Mouse (Mus musculus) right cerebral cortex, postnatal 10 days (tissue): ENCODE measurements around the gene Acsl6.
"Not testable (repeated sequence)": the region's sequence is repeated elsewhere in the genome, so short reads cannot be mapped to it uniquely, and the experiment has no call there.

Experiments used
- DNase-seq, 2 experiments: peaks; one replicate each; pipeline ENCODE4 v3.0.0; 2021; ENCODE audit warnings: low spot score in 2 of 2

Gene Acsl6

DNA sequence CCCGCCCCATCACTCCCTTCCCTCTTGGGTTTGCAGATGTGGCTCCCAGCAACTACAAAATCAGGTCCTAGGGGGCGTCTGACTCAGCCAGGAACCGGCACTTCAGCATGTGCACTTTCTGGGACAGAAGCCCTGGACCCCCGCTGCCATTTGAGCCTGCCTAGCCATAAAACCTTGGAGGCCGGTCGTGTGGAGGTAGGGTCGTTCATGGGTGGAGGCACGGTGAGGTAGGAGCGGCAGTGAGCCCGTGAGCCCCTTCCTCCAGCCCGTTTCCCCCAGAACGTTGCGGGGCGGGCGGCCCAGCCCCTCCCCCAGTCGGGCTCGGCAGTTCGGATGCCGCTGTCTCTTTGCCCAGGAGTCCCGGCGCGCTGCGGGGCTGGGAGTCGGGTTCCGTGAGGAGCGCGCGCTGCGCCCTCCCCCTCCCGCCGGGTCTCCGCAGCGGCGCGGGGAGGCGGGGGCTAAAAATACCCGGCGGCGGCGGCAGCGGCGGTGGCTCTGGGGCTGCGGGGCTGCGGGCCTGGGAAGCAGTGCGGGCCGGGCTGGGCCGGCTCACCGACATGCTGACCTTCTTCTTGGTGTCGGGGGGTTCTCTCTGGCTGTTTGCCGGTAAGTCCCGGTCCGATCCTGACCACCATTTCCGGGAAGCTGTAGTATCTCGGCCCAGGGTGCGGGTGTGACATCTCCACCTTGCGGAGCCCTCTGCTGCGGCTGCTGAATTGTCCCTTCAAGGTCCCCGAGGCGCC is at the start of gene Acsl6:
Acsl6 (plus strand) TSS at position 71 of the 743 bp plus-strand sequence.
- DNase-seq, result peak; percentile 70 to 71

DNA sequence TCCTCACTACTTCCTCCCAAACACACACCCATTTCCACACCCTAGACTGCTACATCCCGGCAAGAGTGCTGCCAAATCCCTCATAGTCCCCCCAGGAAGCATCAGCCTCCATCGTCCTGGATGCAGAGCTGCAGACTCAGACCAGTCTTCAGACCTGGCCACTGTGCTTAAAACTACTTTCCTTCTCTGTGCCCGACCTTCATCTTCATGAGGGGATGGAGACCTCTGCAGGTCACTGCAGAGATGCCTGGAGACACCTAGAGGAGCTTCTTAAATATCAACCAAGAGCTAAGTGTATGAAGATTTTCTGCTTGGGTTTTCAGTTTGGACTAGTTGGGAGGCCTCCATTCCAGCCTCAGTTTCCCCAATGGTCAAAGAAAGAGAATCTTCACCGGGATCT is 49.5 kb upstream of the Acsl6 start:
- no peak for DNase-seq

DNA sequence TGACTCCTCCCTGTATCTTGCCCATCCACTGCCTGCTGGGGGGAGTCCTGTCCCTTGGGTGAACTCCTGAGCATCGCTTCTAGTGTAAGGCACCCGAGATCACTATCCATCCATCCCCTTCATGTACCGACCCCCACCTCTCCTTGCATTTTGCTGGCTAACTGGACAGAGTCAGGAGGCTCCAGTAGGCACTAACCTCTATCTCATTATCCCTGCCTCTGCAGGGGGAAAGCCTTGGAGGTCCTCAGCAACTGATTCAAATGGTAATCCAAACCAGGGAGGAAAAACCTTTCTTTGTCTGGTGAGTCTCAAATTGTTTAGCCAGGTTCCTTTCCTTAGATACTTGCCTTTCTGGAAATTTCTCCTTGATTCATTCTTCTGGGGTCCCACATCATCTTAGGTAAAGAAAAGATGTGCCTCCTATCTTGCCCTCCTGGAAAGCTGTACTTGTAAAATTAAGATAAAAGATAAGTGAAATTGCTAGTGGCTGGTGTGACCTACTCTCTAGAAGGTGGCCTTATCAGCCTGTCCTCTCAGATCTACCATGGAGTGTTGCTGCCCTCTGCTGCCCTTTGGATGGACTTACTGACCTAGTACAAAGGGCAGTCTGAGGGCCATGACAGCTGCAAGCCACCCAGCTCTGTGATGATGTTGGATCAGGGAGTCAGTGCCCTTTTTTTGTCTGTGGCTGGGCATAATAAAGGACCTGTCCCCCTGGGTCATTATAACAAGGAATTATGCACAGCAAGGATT is 46.8 kb upstream of the Acsl6 start:
- peak; percentile 62 to 69 for DNase-seq

DNA sequence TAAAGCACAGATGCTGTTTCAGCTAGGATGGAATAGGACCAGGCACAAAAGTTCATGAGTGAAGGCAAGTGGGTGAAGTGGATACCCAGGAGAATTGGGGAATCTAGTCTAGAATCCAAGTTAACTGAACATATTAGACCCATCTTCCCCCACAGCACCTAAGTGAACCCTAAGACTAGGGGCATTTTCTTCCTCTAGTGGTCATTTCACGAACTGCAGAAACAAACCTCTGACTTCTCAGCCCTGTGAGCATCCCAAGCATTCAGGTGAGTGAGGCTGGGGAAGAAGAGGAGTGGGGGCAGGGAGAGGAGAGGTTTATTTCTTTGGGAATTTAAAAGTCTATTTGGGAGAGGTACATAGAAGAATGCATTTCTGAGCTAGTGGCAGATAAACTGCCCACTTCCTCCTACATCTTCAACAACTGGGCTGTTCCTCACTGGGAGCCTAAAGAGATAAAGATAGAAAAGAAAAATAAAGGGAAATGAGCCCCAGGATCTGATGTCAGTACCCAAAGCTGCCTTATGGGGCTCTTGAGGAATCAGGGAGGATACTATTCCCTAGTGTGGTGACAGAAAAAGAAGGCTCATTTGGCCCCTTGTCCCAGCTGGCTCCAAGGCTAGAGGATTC is 40.1 kb upstream of the Acsl6 start:
- no peak for DNase-seq

DNA sequence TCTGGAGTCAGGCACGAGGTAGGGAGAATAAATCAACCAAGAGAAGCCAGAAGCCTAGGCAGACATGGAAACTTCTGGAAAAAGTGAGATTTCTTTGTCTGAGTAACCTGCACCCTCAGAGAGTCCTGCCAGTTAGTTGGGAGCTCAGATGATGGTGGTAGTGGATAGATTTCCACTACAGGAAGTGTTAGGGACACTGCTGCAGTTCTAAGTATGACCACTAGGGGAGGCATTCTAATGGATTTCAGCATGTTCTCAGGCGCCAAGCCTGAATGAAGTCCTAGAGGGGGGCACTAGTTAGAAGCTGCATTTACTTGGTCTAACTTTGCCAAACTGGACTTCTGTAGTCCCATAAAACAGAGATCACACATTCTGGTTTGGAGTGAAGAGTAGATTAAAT is 39.1 kb upstream of the Acsl6 start:
- DNase-seq, result peak; percentile 41 to 60

DNA sequence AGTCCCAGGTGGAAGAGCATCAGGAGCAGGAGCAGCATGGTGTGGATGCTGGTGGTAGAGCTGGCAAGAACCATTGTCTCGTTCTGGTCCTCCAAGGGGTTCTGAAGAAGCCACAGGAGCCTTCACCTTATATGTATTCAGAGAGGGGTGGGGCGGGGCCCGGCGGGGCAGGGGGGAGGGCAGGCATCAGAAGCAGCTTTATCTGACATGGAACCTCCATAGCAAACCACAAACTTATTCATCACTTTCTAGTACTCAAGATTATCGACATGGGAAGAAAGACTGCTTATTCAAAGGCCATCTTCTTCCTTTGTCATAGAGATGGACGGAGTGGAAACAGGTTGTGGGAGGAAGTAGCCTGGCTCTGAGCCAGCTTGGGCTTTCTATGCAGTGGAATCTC is 36.4 kb upstream of the Acsl6 start, which contains the start of gene Il3:
Il3 (minus strand) TSS at position 101 of the 400 bp plus-strand sequence.
- DNase-seq, result no peak

DNA sequence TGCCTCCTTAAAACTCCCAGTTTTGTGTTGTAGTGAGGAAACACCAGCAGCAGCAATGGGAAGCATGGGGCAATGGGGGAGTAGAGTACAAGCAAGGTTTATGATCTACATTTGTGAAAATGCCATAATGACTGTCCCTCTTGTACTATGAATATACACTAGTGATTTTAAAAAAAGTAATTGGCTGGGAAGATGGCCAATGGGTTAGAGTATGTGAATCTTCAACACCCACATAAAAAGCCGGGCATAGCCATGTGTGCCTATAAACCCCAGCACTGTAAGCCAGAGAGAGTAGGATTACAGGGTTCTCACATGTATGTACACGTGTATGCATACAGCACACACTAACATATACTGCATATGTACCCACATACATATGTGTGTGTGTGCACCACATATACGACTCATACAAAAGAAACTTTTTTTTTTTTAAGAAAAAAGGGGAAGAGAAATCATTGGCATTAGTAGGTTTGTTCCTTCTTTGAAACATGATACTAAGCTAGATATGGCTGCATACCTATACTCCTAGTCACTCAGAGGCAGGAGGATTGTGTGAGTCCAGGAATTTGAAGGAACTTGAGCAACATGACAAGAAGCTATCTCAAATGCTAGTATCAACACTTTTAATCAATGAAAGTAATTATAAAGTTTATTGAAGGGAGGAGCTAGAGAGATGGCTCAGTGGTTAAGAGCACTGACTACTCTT is 34.3 kb upstream of the Acsl6 start:
- no peak for DNase-seq

DNA sequence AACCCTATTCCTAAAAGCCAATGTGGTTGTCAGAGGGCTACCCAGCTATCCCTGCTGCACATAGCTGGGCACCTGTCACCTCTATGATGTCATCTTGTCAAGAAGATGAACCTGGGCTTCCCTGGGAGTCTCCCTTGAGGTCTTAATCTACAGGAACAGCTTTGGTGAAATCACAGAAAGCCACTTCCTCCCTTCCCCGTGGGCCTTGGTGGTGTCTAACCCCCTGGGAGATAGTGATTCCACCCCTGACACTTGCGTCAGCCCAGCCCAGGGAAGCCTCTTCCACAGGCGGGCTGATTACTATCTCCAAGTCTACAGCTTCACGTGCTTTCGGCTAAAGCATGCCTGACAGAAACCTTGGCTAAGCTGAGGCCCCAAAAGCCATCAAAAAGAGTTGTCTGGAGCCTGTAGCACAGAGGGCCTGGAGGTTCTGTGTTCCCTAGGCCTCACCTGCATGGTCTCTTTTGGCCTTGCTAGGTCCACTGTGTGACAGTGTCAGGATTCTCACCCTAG is 32.1 kb upstream of the Acsl6 start:
- DNase-seq, result no peak

DNA sequence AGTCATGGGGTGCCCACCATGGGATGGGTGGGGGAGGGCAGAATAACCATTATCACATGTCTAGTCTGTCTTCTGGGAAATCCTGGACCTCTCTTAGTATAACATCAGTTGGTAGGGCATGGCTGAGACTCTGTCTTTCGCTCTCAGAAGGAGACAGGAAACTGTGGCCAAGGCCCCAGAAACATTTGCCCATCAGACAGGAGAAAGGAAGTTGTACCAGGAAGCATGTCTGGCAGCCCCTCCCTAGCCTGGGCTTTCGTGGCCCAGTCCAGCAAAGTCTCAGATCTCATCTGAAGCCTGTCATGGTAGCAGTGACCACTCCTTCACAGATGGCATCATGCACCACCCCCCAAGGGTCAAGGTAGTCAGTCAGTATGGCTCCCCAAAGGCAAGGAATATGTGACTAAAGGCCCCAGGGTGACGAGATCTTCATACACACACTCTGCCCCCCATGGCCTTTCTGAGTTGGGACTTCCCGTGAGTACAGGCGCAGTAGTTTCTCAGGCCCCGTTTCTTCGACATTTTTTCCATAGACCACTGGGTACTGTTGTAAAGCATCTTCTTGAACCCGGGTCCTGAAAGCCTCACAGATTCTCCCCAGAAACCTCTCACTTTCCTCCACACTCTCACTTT is 15.7 kb upstream of the Acsl6 start:
- DNase-seq, result peak in 1 of 2 experiments; percentile 9

DNA sequence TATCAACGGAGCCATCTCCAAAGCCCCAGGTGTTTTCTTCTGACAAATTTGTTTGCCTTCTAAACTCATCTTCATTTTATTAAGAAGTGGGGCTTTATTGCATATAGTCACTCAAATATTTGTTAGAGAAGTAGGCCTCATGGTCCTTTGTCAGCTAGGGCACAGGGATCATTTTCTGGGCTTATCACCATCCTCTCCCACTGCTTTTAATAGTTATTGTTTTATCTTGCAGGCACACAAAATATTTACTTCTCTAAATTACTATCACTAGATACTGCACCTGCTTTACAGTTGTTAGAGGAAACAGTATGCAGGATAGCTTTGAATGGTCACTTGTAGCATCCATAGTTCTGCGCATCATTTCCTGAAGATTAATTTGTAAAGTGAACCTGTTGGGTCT is 11.4 kb upstream of the Acsl6 start:
- no peak for DNase-seq

DNA sequence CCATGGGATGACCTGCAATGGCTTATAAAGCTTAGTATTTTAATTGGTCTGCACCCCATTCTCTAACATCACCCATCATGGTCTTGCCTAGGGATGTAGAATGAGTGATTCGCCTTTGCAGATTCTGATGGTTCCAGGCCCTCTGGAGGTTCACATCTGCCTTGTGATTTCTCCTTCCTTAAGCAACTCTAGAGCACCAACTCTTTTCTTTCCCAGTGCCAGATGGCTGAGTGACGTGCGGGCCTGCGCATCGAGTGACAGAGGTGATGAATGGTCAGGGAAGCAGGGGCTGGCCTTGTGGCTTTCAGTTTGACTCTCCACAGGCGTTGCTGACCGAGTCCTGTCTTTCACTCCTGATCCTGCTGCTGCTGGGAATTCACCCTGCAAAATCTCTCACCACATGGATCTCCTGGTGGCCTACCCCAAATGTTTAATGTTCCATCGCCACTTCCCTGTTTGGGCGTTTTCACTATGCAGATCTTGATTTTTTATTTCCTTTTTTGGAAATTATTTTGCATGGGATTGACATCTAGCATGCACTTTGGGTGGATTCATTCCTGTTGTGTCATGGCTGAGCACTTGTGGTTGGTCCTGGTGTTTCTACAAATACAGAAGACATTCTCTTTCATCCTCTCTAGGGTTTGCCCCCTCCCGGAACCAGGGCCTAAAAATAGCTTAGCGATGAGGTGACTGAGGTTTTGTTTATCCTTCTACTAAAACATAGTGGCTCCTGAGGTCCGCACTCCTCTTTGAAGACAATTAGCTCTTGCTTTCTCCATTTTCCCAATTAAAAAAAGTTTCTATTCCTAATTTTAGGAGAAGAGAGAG is 9.4 kb upstream of the Acsl6 start:
- peak in 1 of 2 experiments; percentile 14 for DNase-seq

DNA sequence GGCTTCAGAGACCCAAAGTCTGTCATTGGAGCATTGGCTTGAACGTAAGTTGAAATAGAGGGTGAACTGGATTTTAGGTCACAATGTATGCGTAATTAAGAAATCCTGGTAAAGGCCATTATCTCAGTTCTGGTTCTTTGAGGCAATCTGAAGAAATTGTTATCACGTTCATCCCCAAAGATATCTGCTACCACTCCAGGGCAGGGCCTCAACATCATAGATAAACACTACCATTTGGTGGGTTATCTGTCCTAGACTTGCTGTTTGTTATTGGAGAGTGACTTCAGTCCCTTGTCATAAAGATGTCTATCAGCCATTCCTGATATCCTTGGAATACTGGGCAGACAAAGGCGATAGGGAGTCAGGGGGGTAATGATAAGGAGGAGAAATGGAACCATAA is 7.6 kb upstream of the Acsl6 start:
- no peak for DNase-seq

DNA sequence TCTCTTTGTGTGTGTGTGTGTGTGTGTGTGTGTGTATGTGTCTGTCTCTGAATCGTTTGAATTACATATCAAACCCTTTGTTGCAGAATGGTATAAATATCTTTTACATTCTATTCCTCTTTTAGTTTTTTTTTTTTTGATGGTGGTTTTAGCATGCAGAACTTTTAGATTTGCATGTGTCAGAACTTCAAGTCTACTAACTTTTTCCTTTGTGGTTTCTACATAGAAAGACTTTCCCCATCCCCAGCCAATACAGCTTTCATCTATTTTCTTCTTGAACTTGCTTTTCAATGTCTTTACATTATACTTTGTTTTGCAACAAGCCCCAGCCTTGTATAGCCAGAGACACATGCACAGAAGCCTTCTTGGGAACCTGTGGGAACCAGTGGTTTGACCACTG is 6.9 kb upstream of the Acsl6 start:
- no peak for DNase-seq

DNA sequence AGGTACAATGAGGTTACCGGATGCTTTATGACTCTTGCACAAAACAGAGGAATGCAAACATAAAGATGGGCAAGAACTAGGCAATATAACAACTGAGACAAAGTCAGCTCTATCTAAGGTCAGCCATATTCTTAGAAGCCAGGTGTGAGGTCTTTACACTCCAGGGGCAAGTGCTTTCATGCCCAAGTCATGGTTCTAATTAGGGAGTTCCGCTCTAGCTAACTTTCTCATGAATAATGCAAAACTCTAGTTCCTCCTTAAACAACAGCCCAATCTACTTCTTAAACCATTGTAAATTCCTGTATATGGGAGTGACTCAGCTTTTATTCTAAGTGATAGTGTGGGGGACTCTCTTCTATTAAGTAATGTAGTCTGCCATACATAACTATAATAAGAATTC is 6.1 kb upstream of the Acsl6 start:
- DNase-seq, result not testable (repeated sequence)

DNA sequence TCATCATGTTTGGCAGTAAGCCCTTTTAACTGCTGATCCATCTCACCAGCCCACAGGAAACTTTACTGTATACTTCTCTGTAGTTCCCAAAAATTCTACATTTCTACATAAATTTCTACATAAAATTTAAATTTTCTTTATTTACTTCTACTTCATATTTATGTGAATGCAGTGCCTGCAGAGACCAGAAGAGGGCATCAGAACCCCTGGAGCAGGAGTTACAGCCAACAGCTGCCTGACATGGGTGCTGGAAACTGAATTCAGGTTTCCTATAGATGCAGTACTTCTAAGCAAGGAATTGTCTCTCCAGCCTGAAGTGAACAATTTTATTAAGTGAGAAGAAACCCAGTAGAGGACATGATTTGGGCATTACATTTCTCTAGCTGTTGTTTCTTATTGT is 4.8 kb upstream of the Acsl6 start:
- peak in 1 of 2 experiments; percentile 15 for DNase-seq

DNA sequence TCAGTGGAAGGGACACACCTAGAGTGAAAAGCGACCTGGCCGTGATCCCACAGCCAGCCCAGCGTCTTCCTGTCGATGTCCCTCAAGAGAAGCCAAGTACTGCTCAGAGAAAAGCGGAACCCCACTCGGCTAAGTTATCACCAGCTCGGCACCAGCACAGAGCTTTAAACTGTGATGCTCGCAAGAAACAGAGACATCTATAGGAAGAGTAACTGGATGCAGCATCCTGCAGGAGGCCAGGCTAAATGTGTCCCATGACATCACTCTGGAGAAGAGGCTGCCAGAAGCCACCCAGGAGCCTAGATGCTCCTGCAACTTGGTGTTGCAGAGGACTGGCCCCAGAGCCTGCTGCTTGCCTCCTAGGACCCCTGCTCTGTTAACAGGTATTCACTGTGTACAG is 1.6 kb upstream of the Acsl6 start:
- DNase-seq, result peak; percentile 51 to 66

DNA sequence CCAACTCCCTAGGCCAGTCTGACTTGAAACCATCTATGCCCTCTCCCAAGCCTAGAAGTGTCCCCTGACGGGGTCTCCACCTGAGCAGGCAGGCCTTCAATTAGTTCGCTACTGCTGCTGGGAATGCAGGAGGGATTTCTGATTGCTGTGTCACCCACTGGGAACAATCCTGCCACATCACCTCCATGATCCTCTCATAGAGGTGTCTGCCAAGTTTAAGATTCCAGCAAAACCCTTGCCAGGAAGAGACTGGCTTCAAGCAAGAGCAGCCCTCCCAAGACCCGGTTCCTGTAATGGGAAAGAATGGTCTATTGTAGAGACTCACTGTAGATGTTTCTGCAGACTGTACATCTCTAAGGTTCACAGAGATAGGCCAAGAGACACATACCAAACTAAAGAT is 992 bp upstream of the Acsl6 start:
- peak in 1 of 2 experiments; percentile 22 for DNase-seq

DNA sequence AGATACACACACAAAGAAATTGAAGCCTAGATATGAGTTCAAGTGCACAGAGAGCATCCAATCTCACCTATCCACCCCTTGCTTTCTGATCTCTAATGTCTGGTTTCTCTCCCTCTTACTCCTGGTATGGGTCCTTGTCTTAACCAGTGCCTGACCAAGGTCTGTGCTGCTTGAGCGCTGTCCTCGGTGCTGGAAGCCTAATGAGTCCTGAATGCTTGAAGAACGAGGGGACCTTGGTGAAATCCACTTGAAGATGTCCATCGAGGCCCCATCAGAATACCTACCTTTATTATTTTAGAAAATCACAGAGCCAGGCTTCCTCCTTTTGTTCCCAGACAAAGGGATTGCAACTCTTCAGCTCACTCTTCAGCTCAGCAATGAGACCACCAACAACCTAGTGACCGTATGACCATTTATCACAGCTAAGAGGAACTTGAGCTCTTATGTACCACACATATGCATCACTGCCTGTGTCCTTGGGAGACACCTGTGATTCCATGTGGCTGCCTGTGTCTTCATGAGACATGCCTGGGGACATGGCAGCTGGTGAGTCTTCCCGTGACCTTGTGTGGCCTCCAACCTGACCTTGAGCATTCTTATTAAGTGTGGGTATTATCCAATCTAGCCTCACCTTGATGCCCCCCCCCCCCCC is 396 bp upstream of the Acsl6 start:
- peak in 1 of 2 experiments; percentile 23 for DNase-seq

DNA sequence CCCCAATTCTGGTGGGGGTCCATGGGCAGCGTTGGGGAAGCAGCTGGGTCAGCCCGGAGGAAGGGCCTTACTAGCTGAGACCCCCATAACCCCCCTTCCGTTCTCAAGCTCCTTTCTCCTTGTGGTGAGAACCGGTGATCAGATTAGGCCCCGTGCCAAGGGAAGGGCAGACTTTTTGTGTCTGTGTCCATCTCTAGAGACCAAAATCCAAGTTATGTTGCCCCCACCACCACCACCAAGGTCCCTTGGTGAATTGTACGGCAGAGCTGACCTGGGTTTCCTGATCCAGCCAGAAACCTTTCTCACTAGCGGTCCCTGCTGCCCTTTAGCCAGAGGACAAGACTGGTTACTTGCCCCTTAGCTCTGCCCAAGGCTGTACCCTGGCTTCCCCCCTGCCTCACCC is 874 bp downstream of the Acsl6 start:
- DNase-seq, result peak; percentile 61 to 65

DNA sequence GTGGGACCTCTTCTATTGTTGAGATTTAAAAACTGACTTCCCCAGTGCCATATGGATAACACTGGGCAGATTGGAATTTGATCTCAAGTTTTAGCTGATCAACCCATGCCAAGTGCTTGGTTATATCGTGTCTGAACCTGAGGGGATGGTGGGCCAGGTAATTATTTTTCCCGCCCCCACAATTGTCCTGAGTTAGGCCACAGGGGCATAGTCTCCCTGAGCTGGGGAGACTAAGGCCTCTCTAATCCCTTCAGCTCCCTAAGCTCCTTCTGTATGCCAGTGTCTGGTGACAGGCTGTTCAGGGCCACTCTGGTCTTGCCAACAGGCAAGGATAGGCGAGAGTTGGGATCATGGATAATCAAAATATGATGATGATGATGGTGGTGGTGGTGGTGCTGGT is 1.7 kb downstream of the Acsl6 start:
- DNase-seq, result peak in 1 of 2 experiments; percentile 26
